Mouse (Mus musculus): ENCODE results near the gene Clip2. TPM values are rescaled to one million over a fixed set of nuclear protein-coding genes. Genes with fewer than 3 reads are reported as not detected.

Gene Clip2
- polyA plus RNA-seq, 1 experiment, result 5.6 TPM

DNA sequence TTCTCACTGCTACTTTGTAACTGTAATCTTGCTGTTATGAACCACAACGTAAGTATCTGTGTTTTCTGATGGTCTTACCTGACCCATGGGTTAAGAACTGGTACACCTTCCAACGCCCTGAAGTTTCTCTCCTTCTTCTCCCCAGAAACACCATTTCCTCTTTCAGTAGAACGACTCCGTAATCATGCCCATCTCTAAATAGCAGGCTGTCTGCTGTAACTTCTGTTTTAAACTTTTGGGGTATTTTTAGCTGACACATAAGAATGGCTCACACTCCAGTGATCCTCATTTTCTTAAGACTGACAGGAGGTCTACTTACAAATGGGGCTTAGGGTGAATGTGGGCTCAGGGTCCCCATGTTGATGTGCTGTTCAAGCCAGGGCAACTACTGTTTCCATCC, 32.1 kb downstream of the Clip2 start:
- Histone ChIP-seq H3K27me3 (ENCODE audit: control insufficient read depth, insufficient read depth, low read length, poor library complexity, severe bottlenecking) (no peaks in the 10 kb centered on the region), H3K9me3 (replicated peaks; ENCODE audit: control insufficient read depth, insufficient read depth, low read length, poor library complexity, severe bottlenecking) (no peaks in the 10 kb centered on the region), H3K4me3 (ENCODE audit: low read depth, low read length) (no peak overlapping the region), H3K9ac (ENCODE audit: low read depth, poor library complexity, severe bottlenecking) (no peak overlapping the region), H3K27ac (ENCODE audit: insufficient read depth, low read length) (no peak overlapping the region), H3K36me3 (ENCODE audit: control insufficient read depth, insufficient read depth, low read length, poor library complexity, severe bottlenecking) (no peaks in the 10 kb centered on the region), H3K4me1 (ENCODE audit: control insufficient read depth, insufficient read depth, low read length) (no peaks in the 10 kb centered on the region)
- TF ChIP-seq EP300 (IDR thresholded peaks at IDR 0.05; ENCODE audit: insufficient read depth, low read depth, low read length) (no peak), POLR2A (IDR thresholded peaks at IDR 0.05; ENCODE audit: insufficient read depth, low read length) (no peak), CTCF (IDR thresholded peaks at IDR 0.05; ENCODE audit: low read depth, low read length) (no peak)

DNA sequence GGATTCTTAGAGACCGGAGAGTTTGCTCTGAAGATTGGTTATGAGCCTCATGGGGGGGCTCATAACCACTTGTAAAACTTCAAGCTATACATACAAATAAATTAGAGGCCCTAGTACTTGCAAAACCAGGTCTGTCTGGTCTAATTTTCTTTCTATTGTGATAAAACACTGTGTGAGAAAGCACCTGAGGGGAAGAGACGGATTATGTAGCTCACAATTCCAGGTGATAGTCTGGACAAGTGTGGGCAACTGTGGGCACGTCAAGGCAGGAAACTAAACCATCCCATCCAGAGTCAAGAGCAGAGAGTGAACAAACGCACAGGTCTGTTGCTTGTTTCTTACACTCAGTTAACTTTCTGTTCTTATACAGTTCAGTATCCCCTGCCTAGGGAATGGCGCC, 32.8 kb downstream of the Clip2 start:
- H3K4me1 ChIP-seq (ENCODE audit: control insufficient read depth, insufficient read depth, low read length), result no peaks in the 10 kb centered on the region
- no peaks in the 10 kb centered on the region for H3K27me3 ChIP-seq (ENCODE audit: control insufficient read depth, insufficient read depth, low read length, poor library complexity, severe bottlenecking)
- H3K4me3 ChIP-seq (ENCODE audit: low read depth, low read length), result no peak overlapping the region
- TF ChIP-seq POLR2A (IDR thresholded peaks at IDR 0.05; ENCODE audit: insufficient read depth, low read length) (no peak), CTCF (IDR thresholded peaks at IDR 0.05; ENCODE audit: low read depth, low read length) (no peak), EP300 (IDR thresholded peaks at IDR 0.05; ENCODE audit: insufficient read depth, low read depth, low read length) (no peak)
- H3K36me3 ChIP-seq (ENCODE audit: control insufficient read depth, insufficient read depth, low read length, poor library complexity, severe bottlenecking), result no peaks in the 10 kb centered on the region
- no peak overlapping the region for H3K9ac ChIP-seq (ENCODE audit: low read depth, poor library complexity, severe bottlenecking)
- no peak overlapping the region; the same call in 1 of the 2 replicates for H3K27ac ChIP-seq (ENCODE audit: insufficient read depth, low read length)
- H3K9me3 ChIP-seq (replicated peaks; ENCODE audit: control insufficient read depth, insufficient read depth, low read length, poor library complexity, severe bottlenecking), result no peaks in the 10 kb centered on the region

DNA sequence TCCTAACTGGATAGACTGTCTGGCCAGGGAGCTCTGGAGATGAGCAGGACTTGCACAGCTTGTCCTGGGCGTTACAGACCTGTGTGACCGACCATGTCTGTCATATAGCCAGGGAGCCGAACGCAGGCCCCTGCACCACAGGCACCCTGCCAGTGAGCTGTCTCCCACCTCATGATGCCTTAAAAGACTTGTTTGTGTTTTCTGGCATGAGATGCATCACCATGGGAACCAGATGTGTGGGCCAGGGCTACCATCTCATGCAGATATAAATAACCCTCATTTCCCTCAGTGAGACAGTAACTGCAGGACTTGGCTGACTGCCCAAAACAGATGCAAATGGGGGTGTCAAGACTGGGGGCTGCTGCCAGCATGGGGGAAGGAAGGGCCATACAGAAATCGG, 40.1 kb downstream of the Clip2 start:
- TF ChIP-seq POLR2A (IDR thresholded peaks at IDR 0.05; ENCODE audit: insufficient read depth, low read length) (no peak), CTCF (IDR thresholded peaks at IDR 0.05; ENCODE audit: low read depth, low read length) (no peak), EP300 (IDR thresholded peaks at IDR 0.05; ENCODE audit: insufficient read depth, low read depth, low read length) (no peak)
- H3K27me3 ChIP-seq (ENCODE audit: control insufficient read depth, insufficient read depth, low read length, poor library complexity, severe bottlenecking), result no peaks in the 10 kb centered on the region
- H3K4me1 ChIP-seq (ENCODE audit: control insufficient read depth, insufficient read depth, low read length), result no peaks in the 10 kb centered on the region
- no peak overlapping the region for H3K4me3 ChIP-seq (ENCODE audit: low read depth, low read length)
- H3K36me3 ChIP-seq (ENCODE audit: control insufficient read depth, insufficient read depth, low read length, poor library complexity, severe bottlenecking), result no peaks in the 10 kb centered on the region
- no peak overlapping the region for H3K9ac ChIP-seq (ENCODE audit: low read depth, poor library complexity, severe bottlenecking)
- H3K27ac ChIP-seq (ENCODE audit: insufficient read depth, low read length), result no peak overlapping the region
- no peaks in the 10 kb centered on the region for H3K9me3 ChIP-seq (replicated peaks; ENCODE audit: control insufficient read depth, insufficient read depth, low read length, poor library complexity, severe bottlenecking)

DNA sequence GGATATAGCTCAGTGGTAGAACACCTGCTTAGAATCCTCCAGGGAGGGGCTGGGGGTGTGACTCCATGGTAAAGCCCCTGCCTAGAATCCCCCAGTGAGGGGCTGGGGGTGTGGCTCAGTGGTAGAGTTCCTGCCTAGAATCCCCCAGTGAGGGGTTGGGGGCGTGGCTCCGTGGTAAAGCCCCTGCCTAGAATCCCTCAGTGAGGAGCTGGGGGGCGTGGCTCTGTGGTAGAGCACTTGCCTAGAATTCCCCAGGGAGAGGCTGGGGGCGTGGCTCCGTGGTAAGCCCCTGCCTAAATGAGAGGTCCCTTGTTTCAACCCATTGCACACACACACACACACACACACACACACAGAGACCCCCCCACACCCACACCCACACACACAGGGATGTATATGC, 42.0 kb downstream of the Clip2 start:
- Histone ChIP-seq H3K36me3 (ENCODE audit: control insufficient read depth, insufficient read depth, low read length, poor library complexity, severe bottlenecking) (no peaks in the 10 kb centered on the region), H3K27ac (ENCODE audit: insufficient read depth, low read length) (no peak overlapping the region), H3K9ac (ENCODE audit: low read depth, poor library complexity, severe bottlenecking) (no peak overlapping the region), H3K9me3 (replicated peaks; ENCODE audit: control insufficient read depth, insufficient read depth, low read length, poor library complexity, severe bottlenecking) (no peaks in the 10 kb centered on the region), H3K4me3 (ENCODE audit: low read depth, low read length) (no peak overlapping the region), H3K27me3 (ENCODE audit: control insufficient read depth, insufficient read depth, low read length, poor library complexity, severe bottlenecking) (no peaks in the 10 kb centered on the region), H3K4me1 (ENCODE audit: control insufficient read depth, insufficient read depth, low read length) (no peaks in the 10 kb centered on the region)
- TF ChIP-seq POLR2A (IDR thresholded peaks at IDR 0.05; ENCODE audit: insufficient read depth, low read length), result no peak
- no peak for TF ChIP-seq CTCF (IDR thresholded peaks at IDR 0.05; ENCODE audit: low read depth, low read length)
- TF ChIP-seq EP300 (IDR thresholded peaks at IDR 0.05; ENCODE audit: insufficient read depth, low read depth, low read length), result no peak

DNA sequence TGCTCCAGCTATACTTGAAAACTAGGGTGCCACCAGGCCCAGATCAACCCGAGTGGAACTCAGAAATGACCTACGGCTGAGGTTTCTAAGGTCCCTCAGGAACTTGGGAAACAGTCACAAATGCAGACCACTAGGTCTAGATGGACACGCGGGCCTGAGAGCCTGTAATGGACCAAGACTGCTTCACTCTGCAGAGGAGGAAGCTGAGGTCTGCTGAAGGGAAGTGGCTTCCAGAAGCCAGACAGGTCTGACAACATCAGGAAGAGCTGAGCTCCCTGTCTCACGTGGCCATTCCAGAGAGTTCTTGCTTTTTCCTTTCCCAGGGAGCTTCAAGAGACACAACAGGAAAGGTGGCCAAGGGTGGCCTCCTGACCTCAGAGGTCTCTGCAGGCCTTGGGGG, 43.3 kb downstream of the Clip2 start:
- no peaks in the 10 kb centered on the region for H3K4me1 ChIP-seq (ENCODE audit: control insufficient read depth, insufficient read depth, low read length)
- H3K4me3 ChIP-seq (ENCODE audit: low read depth, low read length), result no peak overlapping the region
- H3K9ac ChIP-seq (ENCODE audit: low read depth, poor library complexity, severe bottlenecking), result no peak overlapping the region
- no peaks in the 10 kb centered on the region for H3K36me3 ChIP-seq (ENCODE audit: control insufficient read depth, insufficient read depth, low read length, poor library complexity, severe bottlenecking)
- H3K27me3 ChIP-seq (ENCODE audit: control insufficient read depth, insufficient read depth, low read length, poor library complexity, severe bottlenecking), result no peaks in the 10 kb centered on the region
- H3K9me3 ChIP-seq (replicated peaks; ENCODE audit: control insufficient read depth, insufficient read depth, low read length, poor library complexity, severe bottlenecking), result no peaks in the 10 kb centered on the region
- H3K27ac ChIP-seq (ENCODE audit: insufficient read depth, low read length), result no peak overlapping the region
- no peak for TF ChIP-seq CTCF (IDR thresholded peaks at IDR 0.05; ENCODE audit: low read depth, low read length)
- no peak for TF ChIP-seq EP300 (IDR thresholded peaks at IDR 0.05; ENCODE audit: insufficient read depth, low read depth, low read length)
- no peak for TF ChIP-seq POLR2A (IDR thresholded peaks at IDR 0.05; ENCODE audit: insufficient read depth, low read length)

DNA sequence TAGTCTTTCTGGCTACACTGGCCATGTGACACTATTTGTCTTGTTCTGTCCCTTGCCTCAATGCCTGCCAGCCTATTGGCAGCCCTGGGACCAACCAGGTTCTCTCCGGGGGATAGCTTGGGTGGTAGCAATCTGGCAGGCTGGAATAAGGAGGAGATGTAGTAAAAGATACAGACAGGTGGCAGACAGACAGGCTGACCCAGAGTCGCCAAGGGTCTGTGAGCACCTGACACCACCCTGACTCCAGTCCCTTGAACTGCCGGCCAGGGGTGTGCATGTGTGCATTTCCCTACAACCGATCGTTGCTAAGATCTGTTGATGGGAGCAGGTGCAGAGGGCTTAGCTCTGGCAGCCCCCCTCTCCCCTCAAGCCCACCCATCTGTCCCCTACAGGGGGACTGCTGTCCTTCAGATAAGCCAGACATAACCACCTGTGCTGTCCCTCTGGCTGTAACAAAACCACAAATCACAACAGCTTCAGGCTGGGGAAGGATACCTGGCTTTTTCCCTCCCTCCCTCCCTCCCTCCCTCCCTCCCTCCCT, 44.3 kb downstream of the Clip2 start:
- Histone ChIP-seq H3K4me1 (ENCODE audit: control insufficient read depth, insufficient read depth, low read length) (no peaks in the 10 kb centered on the region), H3K36me3 (ENCODE audit: control insufficient read depth, insufficient read depth, low read length, poor library complexity, severe bottlenecking) (no peaks in the 10 kb centered on the region), H3K27me3 (ENCODE audit: control insufficient read depth, insufficient read depth, low read length, poor library complexity, severe bottlenecking) (no peaks in the 10 kb centered on the region), H3K9me3 (replicated peaks; ENCODE audit: control insufficient read depth, insufficient read depth, low read length, poor library complexity, severe bottlenecking) (no peaks in the 10 kb centered on the region), H3K4me3 (ENCODE audit: low read depth, low read length) (no peak overlapping the region), H3K9ac (ENCODE audit: low read depth, poor library complexity, severe bottlenecking) (no peak overlapping the region), H3K27ac (ENCODE audit: insufficient read depth, low read length) (no peak overlapping the region)
- TF ChIP-seq POLR2A (IDR thresholded peaks at IDR 0.05; ENCODE audit: insufficient read depth, low read length) (no peak), EP300 (IDR thresholded peaks at IDR 0.05; ENCODE audit: insufficient read depth, low read depth, low read length) (no peak), CTCF (IDR thresholded peaks at IDR 0.05; ENCODE audit: low read depth, low read length) (no peak)

Data from ES-Bruce4 (cell line).